Mouse (Mus musculus) midbrain, embryonic 11.5 days (tissue): Measurements from ENCODE around the gene E2f6. TPM values are rescaled to one million over a fixed set of nuclear protein-coding genes. Genes with fewer than 3 reads are reported as not detected.

ENCODE experiments used
- ATAC-seq: fragments of 200-750 bp; cut with Nextera tagmentation; 2 replicates; pipeline ENCODE4 v1.8.0; 2017; ENCODE audit warnings: moderate TSS enrichment, moderate library complexity; ENCODE audit not compliant: low FRiP score
- DNase-seq: peaks from one replicate; pipeline ENCODE4 v3.0.0; 2015; ENCODE audit warnings: low spot score; ENCODE audit errors: missing footprints
- H3K27ac ChIP-seq: fragments of 300-500 bp; sonication (generic); 2 replicates; pipeline ENCODE4 v1.5.1; 2014; ENCODE audit warnings: low read depth, low read length
- H3K27me3 ChIP-seq: fragments of 300-500 bp; sonication (generic); 2 replicates; pipeline ENCODE4 v1.6.1; 2014; ENCODE audit warnings: mild to moderate bottlenecking, low read length, moderate library complexity, mixed read lengths; ENCODE audit not compliant: control insufficient read depth, insufficient read depth
- H3K36me3 ChIP-seq: fragments of 300-500 bp; sonication (generic); 2 replicates; pipeline ENCODE4 v1.6.1; 2014; ENCODE audit warnings: mild to moderate bottlenecking, low read length, moderate library complexity, mixed read lengths; ENCODE audit not compliant: control insufficient read depth, insufficient read depth
- H3K4me1 ChIP-seq: fragments of 300-500 bp; sonication (generic); 2 replicates; pipeline ENCODE4 v1.6.1; 2014; ENCODE audit warnings: low read length; ENCODE audit not compliant: control insufficient read depth, insufficient read depth
- H3K4me2 ChIP-seq: fragments of 300-500 bp; sonication (generic); 2 replicates; pipeline ENCODE4 v1.6.1; 2014; ENCODE audit warnings: mild to moderate bottlenecking, moderate library complexity
- H3K4me3 ChIP-seq: fragments of 300-500 bp; sonication (generic); 2 replicates; pipeline ENCODE4 v1.5.1; 2014; ENCODE audit warnings: low read depth, low read length
- H3K9ac ChIP-seq: fragments of 300-500 bp; sonication (generic); 2 replicates; pipeline ENCODE4 v1.6.1; 2014; ENCODE audit warnings: low read length
- H3K9me3 ChIP-seq: fragments of 300-500 bp; sonication (generic); 2 replicates; pipeline ENCODE4 v1.6.1; 2016; ENCODE audit warnings: low read length; ENCODE audit not compliant: control insufficient read depth
- WGBS: fragments of 180-500 bp; shearing (Covaris S2); extraction: QIAGEN DNeasy Blood & Tissue Kit; methylation state at CpG from one replicate; pipeline ENCODE4 v1.1.7; 2014; 5-methylcytosine and 5-hydroxymethylcytosine counted together
- polyA plus RNA-seq: library from polyadenylated mRNA; unstranded; fragments of >200 nt; fragmentation: Nextera tagmentation; extraction: Ambion mirVana; gene quantifications from 2 replicates; pipeline ENCODE4 v1.2.1, GENCODE M21; 2014

The E2f6 gene
- polyA plus RNA-seq, 1 experiment from 2014 or later, result 85.1 TPM

DNA sequence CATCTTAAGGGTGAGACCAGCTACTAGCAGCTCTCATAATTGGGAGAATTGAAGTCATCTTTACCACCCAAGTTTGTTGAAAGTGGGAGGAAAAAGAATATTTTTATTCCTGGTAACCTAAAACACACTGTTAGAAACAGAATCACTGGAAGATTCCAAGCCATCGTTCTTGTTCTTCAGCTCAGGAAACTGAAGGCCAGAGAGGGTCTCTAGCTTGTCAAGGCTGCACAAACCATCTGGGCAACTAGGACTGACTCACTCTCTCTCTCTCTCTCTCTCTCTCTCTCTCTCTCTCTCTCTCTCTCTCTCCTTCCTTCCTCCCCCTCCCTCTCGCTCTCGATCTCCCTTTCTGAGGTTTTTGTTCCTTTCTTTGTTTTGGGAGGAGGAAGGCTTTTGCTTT lies 50.2 kb downstream of the E2f6 start:
- H3K9ac ChIP-seq, result no peak overlapping the region
- H3K27me3 ChIP-seq, result no peaks in the 10 kb centered on the region
- no peak overlapping the region for H3K4me3 ChIP-seq
- no peaks in the 10 kb centered on the region for H3K36me3 ChIP-seq
- peaks cover 4% of the 10 kb centered on the region; the same call in 1 of the 2 replicates for H3K4me1 ChIP-seq
- no peak for ATAC-seq
- H3K4me2 ChIP-seq, result no peak overlapping the region
- DNase-seq, result peak; percentile 53
- no peak overlapping the region for H3K27ac ChIP-seq
- H3K9me3 ChIP-seq, result no peaks in the 10 kb centered on the region
- WGBS, result 88% methylated on average over 3 of the region's 3 CpGs

DNA sequence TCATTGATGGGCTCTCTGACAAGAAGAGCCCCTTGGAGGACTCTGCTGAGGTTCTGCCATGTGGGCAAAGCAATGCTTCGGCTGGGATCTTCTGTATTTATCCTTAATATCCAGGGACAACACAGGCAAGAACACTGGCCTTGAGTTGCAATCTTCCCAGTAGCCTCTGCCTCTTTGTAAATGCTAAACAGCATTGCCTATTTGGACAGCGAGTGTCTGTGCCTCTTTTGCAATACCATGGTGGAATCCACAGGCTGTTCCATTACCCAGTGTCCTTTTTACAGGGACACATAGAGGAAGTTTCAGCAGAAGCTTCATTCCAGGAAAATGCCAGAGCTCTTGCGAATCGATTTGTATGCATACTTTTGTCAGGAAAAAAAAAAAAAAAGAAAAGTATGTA lies 53.7 kb downstream of the E2f6 start:
- no peaks in the 10 kb centered on the region for H3K9me3 ChIP-seq
- no peak overlapping the region for H3K4me3 ChIP-seq
- H3K4me2 ChIP-seq, result no peak overlapping the region
- no peaks in the 10 kb centered on the region for H3K27me3 ChIP-seq
- no peak overlapping the region for H3K9ac ChIP-seq
- H3K4me1 ChIP-seq, result no peaks in the 10 kb centered on the region
- ATAC-seq (no peak), DNase-seq (peak; percentile 67)
- H3K27ac ChIP-seq, result no peak overlapping the region
- no peaks in the 10 kb centered on the region for H3K36me3 ChIP-seq
- 91% methylated on average over 4 of the region's 4 CpGs for WGBS

DNA sequence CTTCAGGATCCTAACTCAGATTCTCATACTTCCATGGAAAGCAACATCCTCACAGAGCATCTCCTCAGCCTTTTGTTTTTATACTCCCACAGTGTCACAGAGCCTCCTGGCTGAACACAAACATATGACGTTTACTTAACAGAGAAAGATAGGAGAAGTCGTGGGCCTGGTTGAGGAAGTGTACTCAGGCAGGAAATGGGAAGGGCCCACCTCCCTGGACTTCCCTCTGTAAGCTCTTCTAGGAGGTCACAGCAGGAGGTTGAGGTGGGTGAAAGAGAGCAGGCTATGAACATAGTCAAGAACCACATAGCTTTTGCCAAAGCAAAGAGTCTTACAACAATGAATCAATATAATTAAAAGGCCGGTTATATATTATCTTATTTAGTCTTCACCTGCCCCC lies 55.1 kb downstream of the E2f6 start:
- no peak for ATAC-seq
- WGBS, result 84% methylated on average over 3 of the region's 3 CpGs
- peaks cover 7% of the 10 kb centered on the region for H3K4me1 ChIP-seq

DNA sequence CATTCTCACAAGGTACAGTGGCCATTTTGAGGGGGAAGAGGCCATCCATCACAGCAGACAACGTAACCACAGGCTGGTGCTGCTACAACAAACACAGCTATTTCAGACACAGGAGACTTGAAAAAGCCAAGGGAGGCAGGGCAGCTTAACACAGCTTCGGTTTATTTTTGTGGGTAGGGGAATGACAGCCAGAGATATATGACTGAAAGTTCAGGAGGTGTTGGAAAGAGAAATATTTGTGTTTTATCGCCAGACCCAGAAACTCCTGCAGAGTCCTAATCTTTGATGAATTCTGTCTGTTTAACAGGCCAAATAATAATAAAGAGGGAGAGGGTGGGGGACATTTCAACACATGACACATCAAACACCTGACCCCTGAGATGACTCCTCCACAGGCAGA lies 55.7 kb downstream of the E2f6 start:
- Histone ChIP-seq H3K27ac (no peak overlapping the region), H3K9me3 (no peaks in the 10 kb centered on the region), H3K4me3 (no peak overlapping the region), H3K36me3 (no peaks in the 10 kb centered on the region), H3K4me2 (no peak overlapping the region), H3K27me3 (no peaks in the 10 kb centered on the region), H3K4me1 (peaks cover 7% of the 10 kb centered on the region), H3K9ac (no peak overlapping the region)
- ATAC-seq, result no peak
- no peak for DNase-seq
- WGBS, result 82% methylated on average over 3 of the region's 3 CpGs

More for the DNA sequence above, 55.1 kb downstream of the E2f6 start:
- Histone ChIP-seq H3K27ac (no peak overlapping the region), H3K36me3 (no peaks in the 10 kb centered on the region), H3K9ac (no peak overlapping the region), H3K27me3 (no peaks in the 10 kb centered on the region), H3K4me2 (no peak overlapping the region), H3K4me3 (no peak overlapping the region), H3K9me3 (no peaks in the 10 kb centered on the region)
- DNase-seq, result peak; percentile 79

DNA sequence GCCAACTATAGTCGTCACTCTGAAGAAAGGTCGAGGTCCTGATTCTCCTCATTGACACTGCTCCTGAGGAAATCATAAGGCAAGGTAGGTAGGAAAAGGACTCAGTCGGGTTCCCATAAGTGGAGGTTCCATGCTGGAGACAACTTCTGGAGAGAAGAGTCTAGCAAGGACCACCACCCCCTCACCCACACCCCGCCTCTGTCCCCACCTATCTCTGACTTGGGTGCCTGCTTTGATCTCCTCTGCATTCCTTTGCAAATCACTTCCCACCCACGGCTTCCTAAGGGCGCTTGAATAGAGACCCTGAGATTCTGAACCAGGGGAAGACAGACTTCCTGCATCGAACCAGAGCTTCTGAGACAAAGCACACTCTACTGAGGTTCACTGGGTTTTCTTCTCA lies 56.5 kb downstream of the E2f6 start:
- DNase-seq (peak; percentile 72), ATAC-seq (no peak)
- 63% methylated on average over 7 of the region's 7 CpGs for WGBS
- Histone ChIP-seq H3K4me1 (peaks cover 7% of the 10 kb centered on the region), H3K9me3 (no peaks in the 10 kb centered on the region), H3K36me3 (no peaks in the 10 kb centered on the region), H3K27me3 (no peaks in the 10 kb centered on the region), H3K9ac (no peak overlapping the region), H3K4me3 (no peak overlapping the region), H3K4me2 (no peak overlapping the region), H3K27ac (no peak overlapping the region)

DNA sequence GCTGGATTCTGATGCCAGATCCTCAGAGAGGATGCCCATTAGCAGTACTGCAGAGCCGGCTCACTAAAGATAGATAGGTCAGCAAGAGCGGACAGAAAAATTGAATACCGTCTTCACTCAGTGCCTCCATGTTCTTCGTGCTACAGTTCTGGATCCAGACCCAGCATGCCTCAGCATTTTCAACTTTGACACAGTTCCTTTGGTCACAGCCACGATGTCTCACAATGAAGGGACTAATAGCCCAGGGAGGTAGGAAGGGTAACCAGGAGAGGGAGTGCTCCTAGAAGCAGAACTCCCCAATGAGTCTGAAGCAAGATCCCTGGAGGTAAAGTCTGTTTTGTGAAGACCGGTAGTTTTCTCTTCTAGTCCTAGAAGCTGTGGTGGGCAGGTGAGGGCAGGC lies 57.9 kb downstream of the E2f6 start:
- Histone ChIP-seq H3K4me1 (peaks cover 7% of the 10 kb centered on the region), H3K27ac (no peak overlapping the region), H3K36me3 (no peaks in the 10 kb centered on the region), H3K4me3 (no peak overlapping the region), H3K9me3 (no peaks in the 10 kb centered on the region), H3K27me3 (no peaks in the 10 kb centered on the region), H3K9ac (no peak overlapping the region), H3K4me2 (no peak overlapping the region)
- 77% methylated on average over 6 of the region's 6 CpGs for WGBS
- DNase-seq (peak; percentile 69), ATAC-seq (no peak)

DNA sequence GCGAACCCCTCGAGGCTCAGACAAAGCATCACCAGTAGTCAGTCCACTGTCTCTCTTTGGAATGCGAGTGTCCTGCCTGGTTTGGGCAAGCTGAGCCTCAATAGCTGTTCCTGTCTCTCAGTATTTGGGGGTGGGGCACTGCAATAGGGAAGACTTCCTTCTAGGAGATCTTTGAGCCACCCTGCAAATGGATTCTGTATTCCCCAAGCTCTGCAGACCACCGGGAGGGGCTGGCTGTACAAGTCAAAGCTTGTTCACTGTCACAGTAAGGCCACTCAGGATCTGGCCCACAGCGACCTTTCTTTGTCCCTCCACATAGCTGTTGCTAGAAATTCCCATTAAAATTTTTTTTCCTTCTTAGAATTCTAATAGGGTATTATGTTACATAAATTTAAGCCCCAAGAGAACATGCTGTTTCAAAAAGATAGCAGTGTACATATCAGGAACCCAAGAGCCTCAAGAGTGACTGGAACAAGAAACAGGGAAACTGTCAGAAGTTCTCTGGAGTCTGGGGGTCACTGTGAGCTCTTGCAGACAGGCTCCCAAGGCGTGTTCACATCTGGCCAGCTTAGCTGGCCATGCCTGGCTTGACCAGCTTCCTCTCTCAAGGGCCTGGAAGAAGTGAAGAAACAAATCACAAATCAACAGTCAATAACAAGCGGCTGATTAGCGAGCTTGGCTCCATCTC lies 58.5 kb downstream of the E2f6 start:
- DNase-seq, result peak; percentile 19
- Histone ChIP-seq H3K9ac (no peak overlapping the region), H3K9me3 (no peaks in the 10 kb centered on the region), H3K4me3 (no peak overlapping the region), H3K36me3 (no peaks in the 10 kb centered on the region), H3K27me3 (no peaks in the 10 kb centered on the region), H3K4me1 (peaks cover 7% of the 10 kb centered on the region), H3K4me2 (no peak overlapping the region), H3K27ac (no peak overlapping the region)
- WGBS, result 79% methylated on average over 8 of the region's 8 CpGs
- ATAC-seq, result no peak

DNA sequence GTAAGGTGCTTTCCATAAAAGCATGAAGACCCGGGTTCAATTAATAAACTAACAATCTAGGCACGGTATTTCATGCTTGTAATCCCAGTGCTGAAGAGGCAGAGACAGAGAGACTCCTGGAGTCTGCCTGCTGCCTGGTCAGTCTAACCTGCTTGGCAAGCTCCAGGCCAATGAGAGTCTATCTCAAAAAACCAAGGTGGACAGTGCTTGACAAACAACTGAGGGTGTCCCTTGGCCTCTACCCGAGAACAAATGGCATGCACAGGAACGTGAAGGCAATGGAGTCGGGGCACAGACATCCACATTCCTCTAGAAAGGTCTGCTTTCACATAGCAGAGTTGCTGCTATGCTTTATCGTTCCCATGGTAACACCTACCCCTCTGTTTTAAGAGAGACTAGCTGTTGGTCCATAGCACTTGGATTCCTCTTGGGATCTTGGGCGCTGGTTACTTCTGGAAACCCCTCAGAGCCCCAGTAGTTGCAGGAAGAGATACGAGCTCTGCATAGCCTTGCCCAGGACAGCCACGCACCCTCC lies 59.2 kb downstream of the E2f6 start:
- H3K4me2 ChIP-seq, result no peak overlapping the region
- H3K4me1 ChIP-seq, result peaks cover 7% of the 10 kb centered on the region
- WGBS, result 68% methylated on average over 9 of the region's 9 CpGs
- no peaks in the 10 kb centered on the region for H3K36me3 ChIP-seq
- no peaks in the 10 kb centered on the region for H3K27me3 ChIP-seq
- H3K4me3 ChIP-seq, result no peak overlapping the region
- no peak for DNase-seq
- no peak for ATAC-seq
- no peak overlapping the region for H3K9ac ChIP-seq
- H3K27ac ChIP-seq, result no peak overlapping the region
- H3K9me3 ChIP-seq, result no peaks in the 10 kb centered on the region

DNA sequence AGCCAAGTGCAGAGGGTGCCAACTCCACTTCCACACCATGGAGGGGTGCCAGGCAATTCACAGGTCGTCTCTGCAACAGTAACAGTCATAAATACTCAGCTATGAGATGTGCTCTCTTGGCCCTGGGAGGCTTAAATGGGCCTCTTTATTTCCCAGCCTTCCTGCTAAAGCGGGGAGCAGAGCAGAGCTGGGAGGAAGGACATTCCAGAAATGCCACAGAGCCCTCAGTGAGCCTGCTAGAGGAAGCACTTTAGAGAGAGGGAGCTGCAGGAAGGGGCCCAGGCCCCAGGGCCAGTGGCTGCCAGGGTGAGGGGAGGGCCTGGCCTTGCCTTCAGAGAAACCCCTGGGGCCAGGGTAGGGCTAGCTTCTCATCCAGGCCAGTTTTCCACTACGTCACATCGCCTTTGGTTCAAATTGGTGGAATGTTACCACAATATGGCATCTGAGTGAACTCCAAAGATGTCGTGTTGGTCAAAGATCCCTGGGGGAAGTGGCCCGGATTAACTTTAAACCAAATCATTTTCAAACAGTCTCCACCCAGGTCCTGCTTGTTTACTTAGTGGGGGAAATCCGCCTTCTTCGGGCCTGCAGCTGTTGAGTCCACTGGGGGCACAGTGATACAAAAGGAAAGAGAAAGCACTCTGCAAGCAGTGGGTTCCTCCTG lies 59.8 kb downstream of the E2f6 start:
- WGBS, result 39% methylated on average over 8 of the region's 8 CpGs
- peak overlapping the region; percentile 20; the same call in 1 of the 2 replicates for H3K27ac ChIP-seq
- peaks cover 7% of the 10 kb centered on the region for H3K4me1 ChIP-seq
- H3K9ac ChIP-seq, result no peak overlapping the region
- H3K4me2 ChIP-seq, result no peak overlapping the region
- H3K27me3 ChIP-seq, result no peaks in the 10 kb centered on the region
- H3K9me3 ChIP-seq, result no peaks in the 10 kb centered on the region
- H3K36me3 ChIP-seq, result no peaks in the 10 kb centered on the region
- peak; percentile 89 for DNase-seq
- ATAC-seq, result no peak; the same call in 1 of the 2 replicates
- H3K4me3 ChIP-seq, result no peak overlapping the region
